Comparison of ENCODE assay signal across 26 mouse cellular contexts in the genomic region with DNA sequence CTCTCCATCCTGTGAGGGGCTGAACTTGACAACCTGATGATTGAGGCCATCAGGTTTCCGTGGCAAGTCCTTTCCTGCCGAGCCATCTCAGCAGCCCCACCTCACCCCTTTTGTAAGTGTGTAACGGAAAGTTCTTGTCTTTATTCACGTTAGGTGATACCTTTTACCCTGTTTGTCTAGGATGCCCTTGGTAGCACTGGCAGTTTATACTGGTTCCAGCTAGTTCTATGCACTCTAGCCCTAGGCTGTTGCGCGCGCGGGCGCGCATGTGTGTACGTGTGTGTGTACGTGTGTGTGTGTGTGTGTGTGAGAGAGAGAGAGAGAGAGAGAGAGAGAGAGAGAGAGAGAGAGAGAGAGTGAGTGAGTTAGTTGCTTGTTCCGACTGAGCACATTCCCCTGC. TPM values are rescaled to one million over a fixed set of nuclear protein-coding genes. Genes with fewer than 3 reads are reported as not detected.
DNase-seq lines count a peak whose midpoint lies in the region; ATAC-seq lines count a peak whose summit lies in the region.
"Had no signal": no experiment of that assay in that cellular context is flagged by ENCODE, and none has a peak within 500 bp of the region (broad histone marks: within the 10 kb centered on the region; RNA-seq: fewer than 3 reads in every experiment).

No protein-coding gene starts in this region.

- 70% methylated on average over 13 of the region's 13 CpGs for WGBS in heart, embryonic 10.5 days
- 68% methylated on average over 13 of the region's 13 CpGs for WGBS in heart, embryonic 15.5 days
- WGBS in lung, embryonic 15.5 days: 70% methylated on average over 13 of the region's 13 CpGs
- WGBS in midbrain, embryonic 13.5 days: 88% methylated on average over 13 of the region's 13 CpGs

- no peak for DNase-seq in heart, embryonic 10.5 days (ENCODE audit: low spot score)
- no peak for DNase-seq in heart, adult 11 months
- DNase-seq in heart, postnatal 4 days: no peak
- DNase-seq in lung, postnatal 4 days: no peak
- peak; percentile 71 for DNase-seq in ES-CJ7 (ENCODE audit: low read depth, low spot score)
- DNase-seq: adrenal gland, adult 8-10 months; kidney, adult 11 months; layer of hippocampus, postnatal 36 days; left cerebral cortex, postnatal 4 days; liver; retina, postnatal 1 day; right cerebral cortex, postnatal 14 days; thymus, postnatal 14 days had no signal

- H3K27ac ChIP-seq in heart, embryonic 10.5 days: 0 out of 2 replicates have a peak overlapping the region, but pooled peaks have one; percentile 18
- H3K27ac ChIP-seq in heart, embryonic 15.5 days: peak overlapping the region; percentile 48; the same call in 1 of the 2 replicates
- peak overlapping the region; percentile 65 for H3K27ac ChIP-seq in lung, embryonic 15.5 days
- no peak overlapping the region for H3K27ac ChIP-seq in midbrain, embryonic 13.5 days
- H3K27ac ChIP-seq: hindbrain, embryonic 14.5 days; kidney, postnatal 0 days; liver, embryonic 14.5 days; midbrain, embryonic 15.5 days; neural tube, embryonic 15.5 days had no signal

- no peak overlapping the region for H3K9ac ChIP-seq in heart, embryonic 15.5 days
- no peak overlapping the region for H3K9ac ChIP-seq in lung, embryonic 15.5 days
- no peak overlapping the region for H3K9ac ChIP-seq in midbrain, embryonic 13.5 days (replicated peaks)
- H3K9ac ChIP-seq: hindbrain, embryonic 14.5 days; liver, embryonic 14.5 days; lung, embryonic 14.5 days; midbrain, embryonic 15.5 days; neural tube, embryonic 15.5 days had no signal

- no peaks in the 10 kb centered on the region for H3K27me3 ChIP-seq in heart, embryonic 10.5 days (ENCODE audit: insufficient read depth, poor library complexity, severe bottlenecking)
- no peaks in the 10 kb centered on the region for H3K27me3 ChIP-seq in heart, embryonic 15.5 days
- H3K27me3 ChIP-seq in lung, embryonic 15.5 days: no peaks in the 10 kb centered on the region
- H3K27me3 ChIP-seq in midbrain, embryonic 13.5 days: no peaks in the 10 kb centered on the region
- H3K27me3 ChIP-seq: midbrain, embryonic 15.5 days; neural tube, embryonic 15.5 days had no signal

- no peak for ATAC-seq in heart, embryonic 15.5 days (replicated peaks; ENCODE audit: insufficient number of reproducible peaks, insufficient read depth, low FRiP score, low read depth)
- ATAC-seq in lung, embryonic 15.5 days (ENCODE audit: borderline replicate concordance, extremely low read depth, low FRiP score, low TSS enrichment): no peak
- ATAC-seq in midbrain, embryonic 13.5 days: no peak
- ATAC-seq: activated CD4-positive, CD25-positive, alpha-beta regulatory T cell, adult 4 months; forebrain, embryonic 16.5 days; inflammation-experienced regulatory T-cells, adult 6 months; midbrain, embryonic 15.5 days had no signal

- H3K4me3 ChIP-seq in heart, embryonic 10.5 days: no peak overlapping the region
- H3K4me3 ChIP-seq in heart, embryonic 15.5 days: no peak overlapping the region
- no peak overlapping the region for H3K4me3 ChIP-seq in lung, embryonic 15.5 days
- no peak overlapping the region for H3K4me3 ChIP-seq in midbrain, embryonic 13.5 days (replicated peaks)
- H3K4me3 ChIP-seq: erythroblast, embryonic 14.5 days; midbrain, embryonic 15.5 days; neural tube, embryonic 15.5 days had no signal

- H3K4me1 ChIP-seq in heart, embryonic 10.5 days: peaks cover 77% of the 10 kb centered on the region
- H3K4me1 ChIP-seq in heart, embryonic 15.5 days (replicated peaks): peaks cover 71% of the 10 kb centered on the region
- peaks cover 63% of the 10 kb centered on the region for H3K4me1 ChIP-seq in lung, embryonic 15.5 days
- H3K4me1 ChIP-seq in midbrain, embryonic 13.5 days (replicated peaks): peaks cover 37% of the 10 kb centered on the region

- peaks cover 76% of the 10 kb centered on the region for H3K36me3 ChIP-seq in heart, embryonic 10.5 days
- peaks cover 20% of the 10 kb centered on the region for H3K36me3 ChIP-seq in heart, embryonic 15.5 days
- peaks cover 25% of the 10 kb centered on the region; the same call in 1 of the 2 replicates for H3K36me3 ChIP-seq in lung, embryonic 15.5 days
- peaks cover 67% of the 10 kb centered on the region for H3K36me3 ChIP-seq in midbrain, embryonic 13.5 days

- H3K9me3 ChIP-seq in heart, embryonic 10.5 days: no peaks in the 10 kb centered on the region
- H3K9me3 ChIP-seq in heart, embryonic 15.5 days (replicated peaks): no peaks in the 10 kb centered on the region
- no peaks in the 10 kb centered on the region for H3K9me3 ChIP-seq in lung, embryonic 15.5 days
- no peaks in the 10 kb centered on the region for H3K9me3 ChIP-seq in midbrain, embryonic 13.5 days
- H3K9me3 ChIP-seq: midbrain, embryonic 15.5 days; neural tube, embryonic 15.5 days had no signal

- H3K4me2 ChIP-seq in heart, embryonic 15.5 days: no peak overlapping the region
- no peak overlapping the region; the same call in 1 of the 2 replicates for H3K4me2 ChIP-seq in lung, embryonic 15.5 days
- no peak overlapping the region for H3K4me2 ChIP-seq in midbrain, embryonic 13.5 days (replicated peaks)
- H3K4me2 ChIP-seq: hindbrain, embryonic 14.5 days; lung, embryonic 14.5 days; midbrain, embryonic 15.5 days; neural tube, embryonic 15.5 days had no signal

RNA-seq across cellular contexts. Expression of gene Bri3, which starts 19.3 kb away (rescaled TPM):
- 104 and 110 TPM in 2 replicates for polyA plus RNA-seq in heart, embryonic 10.5 days (2016; fragmentation: Nextera tagmentation; extraction: Ambion mirVana)
- 153 and 183 TPM in 2 replicates for polyA plus RNA-seq in heart, embryonic 15.5 days (2015; fragmentation: Nextera tagmentation; extraction: Ambion mirVana)
- 100 to 1,000 TPM; 180 to 221 TPM for total RNA-seq in heart, postnatal 4 days (2021)
- 123 and 129 TPM in 2 replicates for polyA plus RNA-seq in lung, embryonic 15.5 days (2015; fragmentation: Nextera tagmentation; extraction: Ambion mirVana)
- 133 and 137 TPM in 2 replicates for polyA plus RNA-seq in midbrain, embryonic 13.5 days (2015; fragmentation: Nextera tagmentation; extraction: Ambion mirVana)

RNA-seq across cellular contexts. Expression of gene Tecpr1, which starts 40.1 kb away (rescaled TPM):
- polyA plus RNA-seq in heart, embryonic 10.5 days (2016; fragmentation: Nextera tagmentation; extraction: Ambion mirVana): 15.1 and 18.7 TPM in 2 replicates
- polyA plus RNA-seq in heart, embryonic 15.5 days (2015; fragmentation: Nextera tagmentation; extraction: Ambion mirVana): 13.9 and 19.5 TPM in 2 replicates
- total RNA-seq in heart, postnatal 4 days (2021): 10 to 100 TPM; 24.1 to 26.0 TPM
- 21.2 and 25.1 TPM in 2 replicates for polyA plus RNA-seq in lung, embryonic 15.5 days (2015; fragmentation: Nextera tagmentation; extraction: Ambion mirVana)
- polyA plus RNA-seq in midbrain, embryonic 13.5 days (2015; fragmentation: Nextera tagmentation; extraction: Ambion mirVana): 42.8 and 44.8 TPM in 2 replicates
